Mouse (Mus musculus): Measurements from ENCODE around the gene Zfp57.
"Not testable (repeated sequence)": the region's sequence is repeated elsewhere in the genome, so short reads cannot be mapped to it uniquely, and the experiment has no call there.

Zfp57 gene

GRCm38 (mm10) chr17:37000863-37001262 lies at the start of gene Zfp57:
Gene Zfp57 (plus strand): TSS chr17:37001163.
- in situ Hi-C loops (cut with MboI; ENCODE audit: low sequenced_read_pairs) = no loop called here

- in situ Hi-C loops (cut with MboI; ENCODE audit: low sequenced_read_pairs) = no loop called here
Observed at GRCm38 (mm10) chr17:36952631-36953030, 48.3 kb upstream of the Zfp57 start.

GRCm38 (mm10) chr17:36953062-36953461 lies 47.9 kb upstream of the Zfp57 start:
- in situ Hi-C loops (cut with MboI; ENCODE audit: low sequenced_read_pairs) = no loop called here

- in situ Hi-C loops (cut with MboI; ENCODE audit: low sequenced_read_pairs) = no loop called here
Observed at GRCm38 (mm10) chr17:36957999-36958743, 42.8 kb upstream of the Zfp57 start, which contains the start of the genes Znrd1 and Znrd1as. Gene Znrd1 (minus strand): TSS chr17:36958559. Gene Znrd1as (plus strand): TSS chr17:36958592.

GRCm38 (mm10) chr17:36958884-36959283 lies 42.1 kb upstream of the Zfp57 start:
- in situ Hi-C loops (cut with MboI; ENCODE audit: low sequenced_read_pairs) = no loop called here

- in situ Hi-C loops (cut with MboI; ENCODE audit: low sequenced_read_pairs) = no loop called here
Observed at GRCm38 (mm10) chr17:36961125-36961524, 39.8 kb upstream of the Zfp57 start.

GRCm38 (mm10) chr17:36966875-36967274 lies 34.1 kb upstream of the Zfp57 start:
- in situ Hi-C loops (cut with MboI; ENCODE audit: low sequenced_read_pairs) = no loop called here

- in situ Hi-C loops (cut with MboI; ENCODE audit: low sequenced_read_pairs) = no loop called here
Observed at GRCm38 (mm10) chr17:36970316-36970890, 30.6 kb upstream of the Zfp57 start.

- in situ Hi-C loops (cut with MboI; ENCODE audit: low sequenced_read_pairs) = no loop called here
Observed at GRCm38 (mm10) chr17:36971172-36971850, 29.7 kb upstream of the Zfp57 start.

- in situ Hi-C loops (cut with MboI; ENCODE audit: low sequenced_read_pairs) = no loop called here
Observed at GRCm38 (mm10) chr17:36972791-36973190, 28.2 kb upstream of the Zfp57 start.

- in situ Hi-C loops (cut with MboI; ENCODE audit: low sequenced_read_pairs) = no loop called here
Observed at GRCm38 (mm10) chr17:36973271-36973787, 27.6 kb upstream of the Zfp57 start.

- in situ Hi-C loops (cut with MboI; ENCODE audit: low sequenced_read_pairs) = no loop called here
Observed at GRCm38 (mm10) chr17:36981221-36981813, 19.6 kb upstream of the Zfp57 start, which contains the start of gene 2410137M14Rik. Gene 2410137M14Rik (minus strand): TSS chr17:36981237.

- in situ Hi-C loops (cut with MboI; ENCODE audit: low sequenced_read_pairs) = no loop called here
Observed at GRCm38 (mm10) chr17:36981845-36982244, 19.1 kb upstream of the Zfp57 start.

GRCm38 (mm10) chr17:36982253-36983155 lies 18.5 kb upstream of the Zfp57 start:
- in situ Hi-C loops (cut with MboI; ENCODE audit: low sequenced_read_pairs) = no loop called here

- in situ Hi-C loops (cut with MboI; ENCODE audit: low sequenced_read_pairs) = no loop called here
Observed at GRCm38 (mm10) chr17:36988475-36988874, 12.5 kb upstream of the Zfp57 start.

- in situ Hi-C loops (cut with MboI; ENCODE audit: low sequenced_read_pairs) = no loop called here
Observed at GRCm38 (mm10) chr17:36989437-36989836, 11.5 kb upstream of the Zfp57 start, which contains the start of gene H2-M5. Gene H2-M5 (minus strand): TSS chr17:36989537.

GRCm38 (mm10) chr17:36990630-36991029 lies 10.3 kb upstream of the Zfp57 start:
- in situ Hi-C loops (cut with MboI; ENCODE audit: low sequenced_read_pairs) = not testable (repeated sequence)

- in situ Hi-C loops (cut with MboI; ENCODE audit: low sequenced_read_pairs) = no loop called here
Observed at GRCm38 (mm10) chr17:36992336-36993104, 8.4 kb upstream of the Zfp57 start.

GRCm38 (mm10) chr17:36993770-36994325 lies 7.1 kb upstream of the Zfp57 start:
- in situ Hi-C loops (cut with MboI; ENCODE audit: low sequenced_read_pairs) = no loop called here

All from CH12F3 (cell line).